Mouse (Mus musculus) left cerebral cortex, postnatal 4 days (tissue): ENCODE measurements around the gene Isy1. TPM values are rescaled to one million over a fixed set of nuclear protein-coding genes. Genes with fewer than 3 reads are reported as not detected.
"Not testable (repeated sequence)": the region's sequence is repeated elsewhere in the genome, so short reads cannot be mapped to it uniquely, and the experiment has no call there.

Experiments
- DNase-seq: peaks from one replicate; pipeline ENCODE4 v3.0.0-alpha.2; 2022
- intact Hi-C: fragments of 180-260 bp; cut with DNase I; formaldehyde crosslinking; loops from one replicate; pipeline ENCODE4 v1.15.1; 2025
- total RNA-seq, 2 experiments: library from RNA; stranded (reverse); gene quantifications; 2 replicates each; pipeline ENCODE4 v1.2.3; 2021

The Isy1 gene
- total RNA-seq, 2 experiments from 2014 or later: 29.1 to 30.1 TPM

- no peak for DNase-seq
- intact Hi-C loops: no loop called here
Measured at GRCm38 (mm10) chr6:87779174-87780165, 59.1 kb downstream of the Isy1 start.

GRCm38 (mm10) chr6:87778294-87779173 is 60.1 kb downstream of the Isy1 start:
- no peak for DNase-seq
- intact Hi-C loops: no loop called here

- intact Hi-C loops: no loop called here
- no peak for DNase-seq
Measured at GRCm38 (mm10) chr6:87777842-87778241, 60.8 kb downstream of the Isy1 start, which contains the start of gene Gp9. TSS of gene Gp9 (plus strand) at chr6:87778072.

GRCm38 (mm10) chr6:87776663-87777062 is 61.9 kb downstream of the Isy1 start:
- no peak for DNase-seq
- intact Hi-C loops: no loop called here

GRCm38 (mm10) chr6:87775588-87776245 is 62.9 kb downstream of the Isy1 start:
- DNase-seq: no peak
- intact Hi-C loops: no loop called here

- intact Hi-C loops: no loop called here
- DNase-seq: no peak
Measured at GRCm38 (mm10) chr6:87774909-87775308, 63.7 kb downstream of the Isy1 start.

GRCm38 (mm10) chr6:87774466-87774865 is 64.1 kb downstream of the Isy1 start:
- intact Hi-C loops: no loop called here
- DNase-seq: no peak

- no peak for DNase-seq
Measured at GRCm38 (mm10) chr6:87770626-87771025, 68.0 kb downstream of the Isy1 start.

GRCm38 (mm10) chr6:87764296-87764695 is 74.3 kb downstream of the Isy1 start:
- intact Hi-C loops, DNase-seq: not testable (repeated sequence)

More at GRCm38 (mm10) chr6:87770626-87771025, 68.0 kb downstream of the Isy1 start:
- intact Hi-C loops: no loop called here

Other genes with a start within 250 kb of the Isy1 start
- 1 to 10 TPM in 1 of 2 experiments, under 1 TPM in 1; 0.94 to 1.0 TPM for gene Prokr1, start 248.1 kb downstream of the Isy1 start, total RNA-seq
- gene Aplf, start 166.6 kb downstream of the Isy1 start, total RNA-seq: 10 to 100 TPM; 11.6 to 12.4 TPM
- 1 to 10 TPM; 3.4 to 6.2 TPM for gene Efcc1, start 107.9 kb downstream of the Isy1 start, total RNA-seq
- not detected for gene Gp9, start 60.7 kb downstream of the Isy1 start, total RNA-seq
- 10 to 100 TPM; 15.2 to 21.8 TPM for gene Rab43, start 26.6 kb downstream of the Isy1 start, total RNA-seq
- 1 to 10 TPM; 3.7 to 4.0 TPM for gene Gm45140, start 3.0 kb downstream of the Isy1 start, total RNA-seq
- gene Cnbp, start 12.3 kb upstream of the Isy1 start, total RNA-seq: 100 to 1,000 TPM; 219 to 224 TPM
- 100 to 1,000 TPM; 158 to 172 TPM for gene Copg1, start 49.0 kb upstream of the Isy1 start, total RNA-seq
- 10 to 100 TPM; 37.3 to 39.7 TPM for gene Hmces, start 75.1 kb upstream of the Isy1 start, total RNA-seq
- gene H1fx, start 142.8 kb upstream of the Isy1 start, total RNA-seq: 10 to 100 TPM; 81.6 to 87.7 TPM
- 100 to 1,000 TPM; 278 to 279 TPM for gene Rab7, start 206.5 kb upstream of the Isy1 start, total RNA-seq
- 100 to 1,000 TPM; 186 to 197 TPM for gene Rpn1, start 245.7 kb upstream of the Isy1 start, total RNA-seq